Mouse (Mus musculus) c-Kit-negative CD71-positive TER-119-positive erythroid progenitor cells, embryonic 14.5 days (primary cell): ENCODE measurements around the gene Slc13a4.

ENCODE experiments used
- DNase-seq: peaks from one replicate; pipeline ENCODE4 v3.0.0-alpha.2; 2013; ENCODE audit warnings: low read depth, low spot score

Slc13a4 gene

GRCm38 (mm10) chr6:35308037-35308436 is at the start of gene Slc13a4:
Gene Slc13a4, minus strand, starts transcription at chr6:35308131.
- no peak for DNase-seq

- DNase-seq: no peak
These were observed 47.4 kb upstream of the Slc13a4 start for GRCm38 (mm10) chr6:35355320-35355719.

- DNase-seq: no peak
These were observed 46.7 kb upstream of the Slc13a4 start for GRCm38 (mm10) chr6:35354622-35354998.

- no peak for DNase-seq
These were observed 46.1 kb upstream of the Slc13a4 start for GRCm38 (mm10) chr6:35353846-35354621.

GRCm38 (mm10) chr6:35353416-35353815 is 45.5 kb upstream of the Slc13a4 start:
- DNase-seq: no peak

GRCm38 (mm10) chr6:35352867-35353266 is 44.9 kb upstream of the Slc13a4 start:
- no peak for DNase-seq

- DNase-seq: no peak
These were observed 43.9 kb upstream of the Slc13a4 start for GRCm38 (mm10) chr6:35351826-35352225.

- DNase-seq: no peak
These were observed 41.9 kb upstream of the Slc13a4 start for GRCm38 (mm10) chr6:35349784-35350183.

GRCm38 (mm10) chr6:35338640-35339039 is 30.7 kb upstream of the Slc13a4 start:
- no peak for DNase-seq

- DNase-seq: no peak
These were observed 29.9 kb upstream of the Slc13a4 start for GRCm38 (mm10) chr6:35337836-35338235.

- no peak for DNase-seq
These were observed 27.5 kb upstream of the Slc13a4 start for GRCm38 (mm10) chr6:35335452-35335851.

- DNase-seq: peak; percentile 17
These were observed 26.3 kb upstream of the Slc13a4 start for GRCm38 (mm10) chr6:35334278-35334677.

GRCm38 (mm10) chr6:35333632-35334031 is 25.7 kb upstream of the Slc13a4 start:
- DNase-seq: no peak

- DNase-seq: no peak
These were observed 22.9 kb upstream of the Slc13a4 start for GRCm38 (mm10) chr6:35330834-35331233.

GRCm38 (mm10) chr6:35329956-35330355 is 22.0 kb upstream of the Slc13a4 start:
- no peak for DNase-seq

- DNase-seq: no peak
These were observed 18.2 kb upstream of the Slc13a4 start, which contains the start of gene Fam180a for GRCm38 (mm10) chr6:35326111-35326515. Gene Fam180a, minus strand, starts transcription at chr6:35326141.

- DNase-seq: no peak
These were observed 16.4 kb upstream of the Slc13a4 start for GRCm38 (mm10) chr6:35324306-35324705.

- no peak for DNase-seq
These were observed 15.1 kb upstream of the Slc13a4 start for GRCm38 (mm10) chr6:35323046-35323445.

GRCm38 (mm10) chr6:35321105-35321504 is 13.2 kb upstream of the Slc13a4 start:
- no peak for DNase-seq

- no peak for DNase-seq
These were observed 11.9 kb upstream of the Slc13a4 start for GRCm38 (mm10) chr6:35319850-35320249.

GRCm38 (mm10) chr6:35313520-35313919 is 5.6 kb upstream of the Slc13a4 start:
- DNase-seq: no peak

GRCm38 (mm10) chr6:35309406-35309805 is 1.5 kb upstream of the Slc13a4 start:
- no peak for DNase-seq

- no peak for DNase-seq
These were observed 795 bp downstream of the Slc13a4 start for GRCm38 (mm10) chr6:35307136-35307535.
